Mouse (Mus musculus): ENCODE results near the gene Snupn.

Snupn gene

GRCm38 (mm10) chr9:57012393-57012792 lies 61.7 kb downstream of the Snupn start:
- no peak for DNase-seq (ENCODE audit: low spot score)

GRCm38 (mm10) chr9:57012895-57013294 lies 62.2 kb downstream of the Snupn start:
- DNase-seq (ENCODE audit: low spot score), result no peak

GRCm38 (mm10) chr9:57013756-57014155 lies 63.1 kb downstream of the Snupn start:
- no peak for DNase-seq (ENCODE audit: low spot score)

- peak; percentile 53 for DNase-seq (ENCODE audit: low spot score)
These were observed 64.1 kb downstream of the Snupn start for GRCm38 (mm10) chr9:57014766-57015165.

- DNase-seq (ENCODE audit: low spot score), result peak; percentile 36
These were observed 67.0 kb downstream of the Snupn start for GRCm38 (mm10) chr9:57017631-57018030.

- no peak for DNase-seq (ENCODE audit: low spot score)
These were observed 81.1 kb downstream of the Snupn start for GRCm38 (mm10) chr9:57031756-57032155.
